Mouse (Mus musculus) liver, postnatal 0 days (tissue): ENCODE data around the gene Slc43a2.

ENCODE experiments used
- CTCF ChIP-seq: sonication (generic); IDR thresholded peaks from 2 replicates; pipeline ENCODE4 v1.5.1; 2016; ENCODE audit warnings: antibody characterized with exemption, low read depth
- EP300 ChIP-seq: IDR thresholded peaks from 2 replicates; pipeline ENCODE4 v1.6.1; 2016; ENCODE audit warnings: antibody characterized with exemption, low read depth, mild to moderate bottlenecking

GRCm38 (mm10) chr11:75592612-75593011 lies 61.1 kb downstream of the Slc43a2 start:
- no peak for TF ChIP-seq CTCF
- no peak for TF ChIP-seq EP300
